Mouse (Mus musculus) limb, embryonic 14.5 days (tissue): ENCODE data around the gene Dnajc28. TPM values are rescaled to one million over a fixed set of nuclear protein-coding genes. Genes with fewer than 3 reads are reported as not detected.

Source experiments
- ATAC-seq: fragments of 200-750 bp; cut with Nextera tagmentation; 2 replicates; pipeline ENCODE4 v1.8.0; 2017; ENCODE audit warnings: low read depth, moderate number of reproducible peaks, moderate TSS enrichment; ENCODE audit not compliant: low FRiP score
- DNase-seq: peaks from one replicate; pipeline ENCODE4 v3.0.0-alpha.2; 2015; ENCODE audit warnings: low spot score
- H3K27ac ChIP-seq: fragments of 300-500 bp; sonication (generic); replicated peaks from 2 replicates; pipeline ENCODE4 v1.5.1; 2014; ENCODE audit warnings: low read depth, mild to moderate bottlenecking, low read length, moderate library complexity, mixed read lengths
- H3K27me3 ChIP-seq: fragments of 300-500 bp; sonication (generic); 2 replicates; pipeline ENCODE4 v1.6.1; 2014; ENCODE audit warnings: low read length, mixed read lengths; ENCODE audit not compliant: control insufficient read depth, insufficient read depth
- H3K36me3 ChIP-seq: fragments of 300-500 bp; sonication (generic); 2 replicates; pipeline ENCODE4 v1.6.1; 2014; ENCODE audit warnings: mild to moderate bottlenecking, low read length, moderate library complexity, mixed read lengths; ENCODE audit not compliant: control insufficient read depth, insufficient read depth
- H3K4me1 ChIP-seq: fragments of 300-500 bp; sonication (generic); 2 replicates; pipeline ENCODE4 v1.6.1; 2014; ENCODE audit warnings: antibody characterized with exemption, low read length, mixed read lengths; ENCODE audit not compliant: control insufficient read depth, insufficient read depth
- H3K4me2 ChIP-seq: fragments of 300-500 bp; sonication (generic); replicated peaks from 2 replicates; pipeline ENCODE4 v1.6.1; 2014; ENCODE audit warnings: low read depth, mild to moderate bottlenecking, low read length, moderate library complexity; ENCODE audit not compliant: severe bottlenecking
- H3K4me3 ChIP-seq: fragments of 300-500 bp; sonication (generic); replicated peaks from 2 replicates; pipeline ENCODE4 v1.5.1; 2014; ENCODE audit warnings: low read length
- H3K9ac ChIP-seq: fragments of 300-500 bp; sonication (generic); 2 replicates; pipeline ENCODE4 v1.6.1; 2014; ENCODE audit warnings: mild to moderate bottlenecking, low read depth, low read length, moderate library complexity; ENCODE audit not compliant: severe bottlenecking
- H3K9me3 ChIP-seq: fragments of 300-500 bp; sonication (generic); 2 replicates; pipeline ENCODE4 v1.6.1; 2016; ENCODE audit warnings: low read length; ENCODE audit not compliant: control insufficient read depth
- POLR2A ChIP-seq: fragments of 200-500 bp; IDR thresholded peaks from 2 replicates; pipeline ENCODE4 v1.8.0; 2012; ENCODE audit warnings: inconsistent platforms, mild to moderate bottlenecking, moderate library complexity, borderline replicate concordance; ENCODE audit not compliant: insufficient read depth, insufficient read length; ENCODE audit errors: extremely low read depth
- WGBS: fragments of 180-500 bp; shearing (Covaris S2); extraction: QIAGEN DNeasy Blood & Tissue Kit; methylation state at CpG from one replicate; pipeline ENCODE4 v1.1.7; 2014; 5-methylcytosine and 5-hydroxymethylcytosine counted together
- polyA plus RNA-seq, 2 experiments: library from polyadenylated mRNA; depleted of rRNA in 1 of 2; stranded (reverse) in 1 of 2; unstranded in 1 of 2; fragments of >200 nt; fragmentation: Nextera tagmentation in 1 of 2; extraction: Ambion mirVana in 1 of 2; gene quantifications; 2 replicates each; pipeline versions ENCODE4 v1.2.1 to v1.2.3; 2012 to 2014

Dnajc28 gene
- polyA plus RNA-seq, 2 experiments, result 1.7 to 2.9 TPM

- H3K9ac ChIP-seq, result no peak overlapping the region
- no peak overlapping the region for H3K4me3 ChIP-seq
- no peak overlapping the region for H3K4me2 ChIP-seq
- 81% methylated on average over 7 of the region's 7 CpGs for WGBS
- ATAC-seq (no peak), DNase-seq (no peak)
- H3K9me3 ChIP-seq, result no peaks in the 10 kb centered on the region
- peaks cover 29% of the 10 kb centered on the region for H3K36me3 ChIP-seq
- no peak for TF ChIP-seq POLR2A
- H3K27me3 ChIP-seq, result no peaks in the 10 kb centered on the region
- H3K4me1 ChIP-seq, result no peaks in the 10 kb centered on the region
- H3K27ac ChIP-seq, result no peak overlapping the region
These were observed 52.8 kb downstream of the Dnajc28 start for GRCm38 (mm10) chr16:91566002-91566401.

GRCm38 (mm10) chr16:91565292-91565951, 53.4 kb downstream of the Dnajc28 start:
- no peak for TF ChIP-seq POLR2A
- peaks cover 33% of the 10 kb centered on the region for H3K36me3 ChIP-seq
- DNase-seq (no peak), ATAC-seq (no peak)
- WGBS, result 68% methylated on average over 9 of the region's 9 CpGs
- H3K4me1 ChIP-seq, result no peaks in the 10 kb centered on the region
- H3K27ac ChIP-seq, result no peak overlapping the region
- H3K4me2 ChIP-seq, result no peak overlapping the region
- H3K27me3 ChIP-seq, result no peaks in the 10 kb centered on the region
- H3K9me3 ChIP-seq, result no peaks in the 10 kb centered on the region
- no peak overlapping the region for H3K9ac ChIP-seq
- no peak overlapping the region for H3K4me3 ChIP-seq

- Histone ChIP-seq H3K4me3 (no peak overlapping the region), H3K9me3 (no peaks in the 10 kb centered on the region), H3K36me3 (peaks cover 38% of the 10 kb centered on the region), H3K9ac (no peak overlapping the region), H3K27me3 (no peaks in the 10 kb centered on the region), H3K27ac (no peak overlapping the region), H3K4me2 (no peak overlapping the region), H3K4me1 (no peaks in the 10 kb centered on the region)
- no peak for TF ChIP-seq POLR2A
- 56% methylated on average over 4 of the region's 4 CpGs for WGBS
- DNase-seq (no peak), ATAC-seq (no peak)
These were observed 54.1 kb downstream of the Dnajc28 start for GRCm38 (mm10) chr16:91564580-91565291.

Other genes starting within 250 kb of the Dnajc28 start
- 36.2 and 38.7 TPM in 2 replicates for gene Ifnar2, start 246.2 kb downstream of the Dnajc28 start, polyA plus RNA-seq (2012; rRNA removed)
- 59.7 and 64.8 TPM in 2 replicates for gene Ifnar2, start 246.2 kb downstream of the Dnajc28 start, polyA plus RNA-seq (2014; fragmentation: Nextera tagmentation; extraction: Ambion mirVana)
- not detected in 2 replicates for gene Gm21970, start 227.3 kb downstream of the Dnajc28 start, polyA plus RNA-seq (2012; rRNA removed)
- not detected in 2 replicates for gene Gm21970, start 227.3 kb downstream of the Dnajc28 start, polyA plus RNA-seq (2014; fragmentation: Nextera tagmentation; extraction: Ambion mirVana)
- gene Il10rb, start 212.9 kb downstream of the Dnajc28 start, polyA plus RNA-seq (2012; rRNA removed), result 15.6 and 16.5 TPM in 2 replicates
- gene Il10rb, start 212.9 kb downstream of the Dnajc28 start, polyA plus RNA-seq (2014; fragmentation: Nextera tagmentation; extraction: Ambion mirVana), result 23.5 and 24.3 TPM in 2 replicates
- gene Ifnar1, start 133.8 kb downstream of the Dnajc28 start, polyA plus RNA-seq (2012; rRNA removed), result 45.3 and 45.7 TPM in 2 replicates
- 53.7 and 64.0 TPM in 2 replicates for gene Ifnar1, start 133.8 kb downstream of the Dnajc28 start, polyA plus RNA-seq (2014; fragmentation: Nextera tagmentation; extraction: Ambion mirVana)
- 22.6 and 23.0 TPM in 2 replicates for gene Ifngr2, start 72.0 kb downstream of the Dnajc28 start, polyA plus RNA-seq (2012; rRNA removed)
- gene Ifngr2, start 72.0 kb downstream of the Dnajc28 start, polyA plus RNA-seq (2014; fragmentation: Nextera tagmentation; extraction: Ambion mirVana), result 45.4 and 49.1 TPM in 2 replicates
- gene Tmem50b, start 21.2 kb downstream of the Dnajc28 start, polyA plus RNA-seq (2012; rRNA removed), result 25.4 and 26.7 TPM in 2 replicates
- gene Tmem50b, start 21.2 kb downstream of the Dnajc28 start, polyA plus RNA-seq (2014; fragmentation: Nextera tagmentation; extraction: Ambion mirVana), result 40.6 and 46.7 TPM in 2 replicates
- gene Gart, start 27.9 kb upstream of the Dnajc28 start, polyA plus RNA-seq (2012; rRNA removed), result 55.5 and 64.5 TPM in 2 replicates
- gene Gart, start 27.9 kb upstream of the Dnajc28 start, polyA plus RNA-seq (2014; fragmentation: Nextera tagmentation; extraction: Ambion mirVana), result 89.6 and 98.9 TPM in 2 replicates
- gene Son, start 28.5 kb upstream of the Dnajc28 start, polyA plus RNA-seq (2012; rRNA removed), result 342 and 354 TPM in 2 replicates
- gene Son, start 28.5 kb upstream of the Dnajc28 start, polyA plus RNA-seq (2014; fragmentation: Nextera tagmentation; extraction: Ambion mirVana), result 180 and 185 TPM in 2 replicates
- 28.4 and 33.2 TPM in 2 replicates for gene Donson, start 69.7 kb upstream of the Dnajc28 start, polyA plus RNA-seq (2012; rRNA removed)
- 19.8 and 22.8 TPM in 2 replicates for gene Donson, start 69.7 kb upstream of the Dnajc28 start, polyA plus RNA-seq (2014; fragmentation: Nextera tagmentation; extraction: Ambion mirVana)
- 54.3 and 58.4 TPM in 2 replicates for gene Cryzl1, start 109.9 kb upstream of the Dnajc28 start, polyA plus RNA-seq (2012; rRNA removed)
- 69.1 and 69.9 TPM in 2 replicates for gene Cryzl1, start 109.9 kb upstream of the Dnajc28 start, polyA plus RNA-seq (2014; fragmentation: Nextera tagmentation; extraction: Ambion mirVana)
- gene Itsn1, start 110.3 kb upstream of the Dnajc28 start, polyA plus RNA-seq (2012; rRNA removed), result 46.6 and 48.6 TPM in 2 replicates
- gene Itsn1, start 110.3 kb upstream of the Dnajc28 start, polyA plus RNA-seq (2014; fragmentation: Nextera tagmentation; extraction: Ambion mirVana), result 24.8 and 30.2 TPM in 2 replicates